Mouse (Mus musculus) monocyte, adult 5-6 weeks (primary cell): ENCODE measurements at regions not wholly inside any gene's neighbourhood (a gene's known extent, or its start where the extent isn't known, plus 50 kb on each side); places are given as distances from the start of the nearest gene placed in this dataset.

Source experiments
- ATAC-seq: fragments of 153-309, 156-312 bp; replicated peaks from 2 replicates; pipeline ENCODE4 v1.8.0; 2017; ENCODE audit warnings: mild to moderate bottlenecking; ENCODE audit not compliant: low TSS enrichment, insufficient number of reproducible peaks, severe bottlenecking, poor library complexity, low FRiP score

GRCm38 (mm10) chr3:19458386-19458785, 170.1 kb downstream of the 1700064H15Rik start:
- no peak for ATAC-seq

DNA sequence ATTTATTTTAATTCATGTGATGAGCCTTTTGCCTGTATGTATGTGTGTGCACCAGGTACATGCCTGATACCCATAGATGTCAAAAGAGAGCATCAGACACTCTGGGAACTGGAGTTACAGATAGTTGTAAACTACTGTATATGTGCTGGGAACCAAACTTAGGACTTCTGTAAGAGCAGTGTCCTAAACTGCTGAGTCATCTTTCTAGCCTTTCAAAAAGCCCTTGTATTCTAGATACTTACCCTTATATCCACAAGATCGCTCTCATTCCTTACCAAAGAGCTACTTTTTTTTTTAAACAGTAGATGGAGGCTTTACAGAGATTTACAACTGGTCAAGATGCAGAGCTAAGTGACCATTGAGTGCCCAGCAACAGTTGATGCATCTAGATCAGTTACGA, 171.0 kb downstream of the 1700064H15Rik start:
- ATAC-seq: no peak

- no peak for ATAC-seq
Observed at GRCm38 (mm10) chr3:19455838-19456448, 172.5 kb downstream of the 1700064H15Rik start.

DNA sequence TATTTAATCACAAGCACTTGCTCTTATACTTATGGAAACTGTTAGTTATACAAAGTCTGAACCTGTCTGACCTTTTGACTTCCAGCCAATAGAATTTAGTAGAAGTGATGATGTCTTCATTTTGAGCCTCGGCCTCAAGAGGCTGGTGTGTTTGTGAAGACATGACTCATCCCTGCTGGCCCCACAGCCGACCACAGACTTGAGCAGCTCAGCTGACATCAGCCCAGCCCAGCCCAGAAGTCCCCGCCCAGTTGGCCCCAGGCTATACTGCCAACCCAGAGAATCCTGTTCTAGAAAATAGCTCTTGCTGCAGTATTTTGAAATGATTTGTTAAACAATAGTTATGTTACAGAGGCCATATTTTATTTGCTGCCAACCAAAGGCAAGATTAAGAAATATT, 177.5 kb downstream of the 1700064H15Rik start:
- ATAC-seq: peak; percentile 97

DNA sequence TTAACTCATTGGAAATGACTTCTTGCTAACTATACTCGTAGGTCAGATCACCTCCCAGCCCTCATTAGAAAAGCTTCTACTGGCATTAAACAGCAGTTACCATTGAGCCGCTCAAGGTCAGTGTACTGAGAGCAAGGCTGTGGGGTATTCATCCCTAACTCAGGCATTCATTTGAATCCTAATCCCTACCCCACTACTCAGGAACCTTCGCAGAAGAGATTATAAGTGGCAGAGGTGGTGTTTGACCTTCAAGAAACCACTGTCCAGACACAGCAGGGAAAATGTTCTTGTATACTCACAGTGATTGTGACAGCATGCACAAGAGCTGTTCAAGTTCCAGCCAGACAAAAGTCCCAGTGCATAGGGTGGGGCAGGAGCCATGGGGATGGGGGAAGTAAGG, 179.5 kb downstream of the 1700064H15Rik start:
- ATAC-seq: 0 out of 2 replicates have a peak, but pooled peaks have one; percentile 22

DNA sequence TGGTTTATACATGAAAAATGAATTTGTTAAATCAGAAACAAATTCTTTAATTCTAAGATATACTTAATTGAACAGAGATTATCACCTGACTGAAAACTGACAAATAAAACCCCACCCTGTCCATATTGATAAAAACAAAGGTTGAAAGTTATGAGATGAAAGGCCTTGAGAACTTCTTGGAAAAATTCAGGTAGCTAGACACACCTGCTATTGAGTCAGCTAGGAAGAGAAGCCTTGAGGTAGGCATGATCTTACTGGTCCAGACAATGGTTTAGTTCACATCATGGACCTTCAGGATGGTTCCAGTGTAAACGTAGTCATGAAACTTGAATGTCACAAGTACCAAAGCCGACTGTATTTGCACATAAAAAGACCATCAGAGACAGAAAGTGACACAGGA, 180.3 kb downstream of the 1700064H15Rik start:
- no peak for ATAC-seq

DNA sequence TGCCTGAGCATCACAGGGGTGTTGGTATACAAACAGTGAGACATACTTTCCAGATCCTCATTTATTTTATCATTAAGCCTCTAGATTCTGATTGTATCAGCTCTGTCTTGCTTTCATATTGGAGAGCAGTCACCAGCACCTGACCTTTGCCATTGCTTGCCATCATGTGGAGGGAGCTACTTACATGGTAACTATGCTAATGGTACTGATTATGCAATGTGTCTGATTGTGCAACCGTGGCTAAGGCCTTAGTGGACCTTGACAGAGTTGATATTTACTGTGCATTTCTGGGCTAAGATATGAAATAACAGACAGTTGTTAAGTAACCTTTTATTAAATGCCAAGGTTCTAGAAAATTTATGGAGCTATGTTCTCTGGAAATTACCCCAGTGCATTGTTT, 180.7 kb downstream of the 1700064H15Rik start:
- peak; percentile 68 for ATAC-seq

DNA sequence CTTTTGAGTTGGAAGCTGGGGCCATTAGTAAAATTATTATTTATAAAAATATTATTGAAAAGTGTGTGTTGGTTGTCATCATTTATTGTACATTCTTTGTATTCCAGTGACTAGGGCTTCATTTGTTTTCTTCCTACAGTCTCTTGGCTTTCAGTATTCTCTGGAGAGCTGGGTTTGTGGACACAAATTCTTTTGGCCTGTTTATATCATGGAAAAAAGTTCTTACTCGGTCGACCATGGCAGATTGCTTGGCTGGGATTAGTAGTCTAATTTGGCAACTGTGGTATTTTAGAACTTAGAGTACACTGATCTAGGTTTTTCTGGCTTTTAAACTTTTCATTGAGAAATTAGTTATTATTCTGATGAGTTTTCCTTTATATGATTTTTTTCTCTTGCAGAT, 183.6 kb downstream of the 1700064H15Rik start:
- no peak for ATAC-seq

DNA sequence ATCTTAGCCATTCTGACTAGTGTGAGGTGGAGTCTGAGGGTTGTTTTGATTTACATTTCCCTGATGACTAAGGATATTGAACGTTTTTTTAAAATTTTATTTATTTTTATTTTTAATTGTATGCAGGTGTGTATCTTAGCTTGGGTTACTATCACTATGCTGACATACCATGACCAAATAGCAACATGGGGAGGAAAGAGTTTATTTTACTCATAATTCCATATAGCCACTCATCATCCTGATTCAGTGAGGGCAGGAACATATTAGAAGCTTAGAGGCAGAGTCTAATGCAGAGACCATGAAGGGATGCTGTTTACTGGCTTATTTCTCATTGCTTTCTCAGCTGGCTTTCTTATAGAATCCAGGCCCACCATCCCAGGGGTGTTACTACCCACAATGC, 186.7 kb downstream of the 1700064H15Rik start:
- no peak for ATAC-seq

DNA sequence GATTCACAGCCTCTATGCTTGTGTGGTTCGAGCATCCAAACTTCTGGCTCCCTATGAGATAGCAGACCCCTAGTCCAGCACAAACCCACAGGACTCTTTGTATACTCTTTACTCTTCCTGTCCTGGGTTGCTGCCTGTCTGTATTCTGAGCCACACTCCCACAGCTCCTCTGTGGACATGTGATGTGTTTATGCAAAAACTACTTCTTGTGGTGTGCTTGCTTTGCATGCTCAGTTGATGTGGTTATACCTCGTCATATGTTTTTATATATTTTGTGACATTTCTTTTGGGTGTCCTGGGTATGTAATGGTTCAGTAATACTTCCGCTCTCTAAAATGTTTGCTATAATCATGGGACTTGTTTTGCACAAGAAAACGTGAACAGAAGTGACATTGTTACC, 198.3 kb downstream of the 1700064H15Rik start:
- ATAC-seq: peak; percentile 87

DNA sequence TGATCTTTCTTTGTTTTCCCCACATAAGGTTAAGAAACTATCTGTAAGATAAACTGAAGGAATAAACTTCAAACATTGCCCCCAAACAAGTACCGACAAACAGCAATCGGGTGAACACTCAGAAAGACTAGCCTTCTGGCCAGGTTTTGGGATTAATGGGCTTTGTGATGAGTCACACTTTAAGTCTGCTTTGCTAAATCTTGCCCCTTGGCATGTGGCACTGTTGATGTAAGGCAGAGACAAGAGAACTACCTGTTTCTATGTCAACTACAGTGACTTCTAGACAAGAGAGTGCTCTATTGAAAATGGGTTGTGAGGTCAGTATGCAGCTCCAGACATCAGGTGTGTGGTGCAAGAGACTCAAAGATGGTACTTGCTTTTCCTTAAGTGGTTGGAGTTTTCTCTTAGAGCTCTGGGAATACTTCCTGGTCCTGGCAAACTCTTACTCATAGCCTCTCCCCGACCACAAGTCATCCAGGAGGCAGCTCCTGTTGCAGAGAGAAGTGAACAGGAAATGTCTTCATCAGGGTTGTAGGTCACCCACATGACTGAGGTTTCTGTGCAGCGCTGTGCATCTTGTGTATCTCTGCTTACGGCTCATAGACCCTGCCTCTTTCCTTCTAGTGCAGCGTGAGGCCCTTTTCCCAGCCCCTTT, 198.9 kb downstream of the 1700064H15Rik start:
- ATAC-seq: peak; percentile 33; the same call in 1 of the 2 replicates

- ATAC-seq: no peak
Observed at GRCm38 (mm10) chr3:19429010-19429409, 199.5 kb downstream of the 1700064H15Rik start.

- no peak for ATAC-seq
Observed at GRCm38 (mm10) chr3:19426130-19426556, 202.3 kb downstream of the 1700064H15Rik start.

DNA sequence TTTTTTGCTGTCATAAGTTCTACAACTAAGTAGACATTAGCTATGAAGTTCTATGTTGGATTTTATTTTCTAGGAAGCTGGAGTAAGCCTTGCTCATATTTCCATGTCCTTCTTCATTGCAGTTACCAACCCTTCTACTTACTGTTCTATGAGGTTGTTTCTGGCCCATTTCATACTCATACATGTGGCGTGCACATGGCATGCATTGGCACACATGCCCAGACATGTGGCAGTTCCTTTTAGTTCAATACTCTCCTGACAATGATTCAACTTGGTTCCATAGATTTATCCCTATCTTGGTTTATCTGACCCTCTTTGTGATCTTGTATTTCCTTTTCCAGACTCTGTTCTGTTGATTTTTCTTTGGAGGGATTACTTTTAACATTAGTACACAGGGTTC, 203.2 kb downstream of the 1700064H15Rik start:
- no peak for ATAC-seq

GRCm38 (mm10) chr3:19424384-19424783, 204.1 kb downstream of the 1700064H15Rik start:
- no peak for ATAC-seq

DNA sequence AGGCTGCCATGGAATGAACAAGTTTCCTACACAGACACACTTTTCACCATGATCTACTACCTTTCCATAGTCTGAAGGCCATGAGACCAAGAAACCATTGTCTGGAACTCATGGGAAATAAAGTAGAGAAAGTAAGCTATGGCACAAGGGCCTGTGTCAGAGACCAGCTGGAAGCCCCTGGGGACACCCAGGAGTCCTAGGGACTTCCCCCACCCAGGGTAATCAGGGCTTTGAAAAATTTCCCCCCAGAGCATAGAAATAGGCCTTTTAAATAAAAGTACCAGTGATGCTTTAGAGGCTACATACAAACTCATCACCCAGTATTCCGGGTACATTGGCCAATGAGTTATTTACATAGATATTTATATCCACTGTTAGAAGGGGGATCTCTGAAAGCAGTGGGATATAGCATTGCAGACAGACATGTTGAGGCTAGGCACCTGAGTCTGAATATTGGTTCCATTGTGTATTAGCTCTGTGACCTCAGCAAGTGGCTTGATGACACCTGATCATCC, 207.0 kb downstream of the 1700064H15Rik start:
- no peak for ATAC-seq

DNA sequence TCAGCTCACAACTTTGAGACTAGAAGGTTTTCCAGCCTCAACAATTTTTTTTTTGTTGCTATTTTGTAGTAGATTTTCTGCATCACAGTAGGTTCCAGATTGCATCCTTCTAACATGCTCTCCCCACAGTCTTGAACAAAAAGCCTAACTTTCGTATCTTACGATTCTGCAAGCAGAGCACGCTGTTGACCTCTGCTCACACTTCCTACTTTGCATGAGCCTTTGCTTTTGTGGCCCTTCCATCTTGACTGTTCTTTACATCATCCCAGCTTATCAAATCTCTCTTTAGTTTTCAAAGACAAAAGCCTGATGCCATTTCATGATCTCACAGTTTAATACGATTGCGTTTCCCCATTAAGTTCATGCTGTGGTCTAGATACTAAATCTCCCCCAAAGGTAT, 207.6 kb downstream of the 1700064H15Rik start:
- ATAC-seq: no peak

GRCm38 (mm10) chr3:19410938-19411515, 217.4 kb downstream of the 1700064H15Rik start:
- ATAC-seq: peak; percentile 75

- ATAC-seq: no peak
Observed at GRCm38 (mm10) chr3:19408283-19408682, 220.2 kb downstream of the 1700064H15Rik start.

GRCm38 (mm10) chr3:19407591-19408090, 220.8 kb downstream of the 1700064H15Rik start:
- ATAC-seq: no peak
